Mouse (Mus musculus): Measurements from ENCODE around the gene Spdef. TPM values are rescaled to one million over a fixed set of nuclear protein-coding genes. Genes with fewer than 3 reads are reported as not detected.

The Spdef gene
- total RNA-seq, 1 experiment from 2014 or later, result not detected

DNA sequence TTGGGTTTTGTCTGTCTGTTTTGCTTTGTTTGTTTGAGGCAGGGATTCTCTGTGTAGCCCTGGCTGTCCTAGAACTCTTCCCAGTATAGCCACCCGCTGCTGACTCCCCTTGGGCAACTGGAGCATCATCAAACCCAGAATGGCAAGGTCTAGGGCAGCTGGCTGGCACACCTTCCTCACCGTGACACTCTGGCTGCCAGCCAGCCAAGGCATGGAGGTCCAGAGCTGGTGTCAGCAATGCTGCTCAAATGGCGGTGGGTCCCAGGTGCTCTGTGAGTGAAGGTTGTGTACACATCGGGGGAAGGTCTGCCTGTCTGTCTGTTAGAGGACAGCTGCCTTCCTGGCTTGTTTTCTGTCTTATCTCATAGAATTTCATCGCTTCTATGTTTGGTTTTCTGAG lies 3.4 kb upstream of the Spdef start:
- ATAC-seq (replicated peaks; ENCODE audit: insufficient number of reproducible peaks, low FRiP score, low TSS enrichment, poor library complexity, severe bottlenecking), result no peak

DNA sequence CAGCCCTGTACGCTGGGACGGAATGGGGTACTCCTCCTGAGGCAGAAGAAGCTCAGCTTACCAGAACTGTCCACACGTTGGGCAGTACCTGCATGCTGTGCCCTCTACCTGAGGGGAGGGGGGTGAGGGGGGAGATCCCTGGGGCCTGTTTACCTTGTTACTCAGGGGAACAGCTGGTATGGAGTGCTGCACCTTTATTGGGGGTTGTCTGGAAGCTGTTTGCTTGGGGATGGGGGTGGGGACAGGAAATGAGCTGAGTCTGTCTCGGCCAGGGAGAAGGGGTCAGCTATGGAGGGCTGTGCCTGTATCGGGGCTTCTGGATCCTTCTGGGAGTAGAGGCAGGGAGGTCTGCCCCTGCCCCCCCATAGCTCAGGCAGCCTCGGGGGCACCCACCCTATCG lies 2.2 kb downstream of the Spdef start:
- no peak for ATAC-seq (replicated peaks; ENCODE audit: insufficient number of reproducible peaks, low FRiP score, low TSS enrichment, poor library complexity, severe bottlenecking)

DNA sequence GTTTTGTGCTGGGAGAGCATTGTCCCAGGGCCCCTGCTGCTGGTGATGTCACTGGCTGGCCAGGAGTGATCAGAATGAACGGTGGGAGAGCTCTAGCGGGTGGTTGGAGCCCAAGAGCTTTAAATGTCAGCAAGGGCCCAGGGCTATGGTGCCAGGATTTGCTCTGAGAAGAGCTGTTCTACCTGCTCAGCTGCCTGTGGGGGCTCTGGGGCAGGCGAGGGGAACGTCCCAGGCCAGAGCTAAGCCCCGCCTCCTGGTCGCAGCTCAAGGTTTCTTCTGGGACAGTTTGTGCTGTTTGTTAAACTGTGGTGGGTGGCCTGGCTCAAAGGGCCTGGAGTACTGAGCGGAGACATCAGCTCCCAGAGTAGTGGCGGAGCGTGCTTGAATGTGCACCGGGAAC lies 3.3 kb downstream of the Spdef start:
- ATAC-seq (replicated peaks; ENCODE audit: insufficient number of reproducible peaks, low FRiP score, low TSS enrichment, poor library complexity, severe bottlenecking), result no peak

DNA sequence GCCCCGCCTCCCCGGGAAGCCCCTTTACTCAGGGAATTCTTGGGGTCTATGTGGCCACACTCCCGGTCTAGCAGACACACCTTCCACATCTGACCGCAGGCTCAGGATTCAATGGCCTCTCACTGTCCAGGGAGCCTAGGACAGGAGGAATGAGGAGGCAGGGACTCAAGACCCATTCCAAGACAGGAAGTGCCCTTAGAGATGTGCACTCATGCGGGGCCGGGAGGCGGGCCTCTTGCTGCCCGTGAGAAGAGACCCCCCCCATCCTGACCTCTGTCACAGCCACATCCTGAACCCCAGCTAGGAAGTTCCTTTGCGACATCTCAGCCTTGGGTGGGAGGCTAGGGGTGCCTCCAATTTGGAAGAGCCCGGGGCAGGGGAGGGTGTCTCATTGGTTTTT lies 3.7 kb downstream of the Spdef start:
- ATAC-seq (replicated peaks; ENCODE audit: insufficient number of reproducible peaks, low FRiP score, low TSS enrichment, poor library complexity, severe bottlenecking), result no peak

DNA sequence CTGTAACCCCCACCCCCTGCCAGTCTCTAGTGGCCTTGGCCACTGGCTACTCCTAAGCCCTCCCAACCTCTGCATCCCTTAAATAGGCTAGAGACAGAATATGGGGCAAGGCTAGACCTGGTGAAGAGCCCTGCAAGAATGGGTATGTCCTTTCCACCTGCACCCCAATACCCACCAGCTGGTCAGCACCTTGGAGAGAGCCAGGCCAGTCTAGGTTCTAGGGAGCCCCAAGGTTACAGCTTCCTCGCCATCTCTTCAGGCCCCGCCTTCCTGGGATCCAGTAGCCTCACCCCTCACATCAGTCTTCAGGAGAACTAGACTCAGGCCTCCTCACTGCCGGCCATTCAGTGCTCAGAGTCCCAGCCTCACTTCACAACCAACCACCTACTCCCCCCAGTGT lies 4.4 kb downstream of the Spdef start:
- no peak for ATAC-seq (replicated peaks; ENCODE audit: insufficient number of reproducible peaks, low FRiP score, low TSS enrichment, poor library complexity, severe bottlenecking)

DNA sequence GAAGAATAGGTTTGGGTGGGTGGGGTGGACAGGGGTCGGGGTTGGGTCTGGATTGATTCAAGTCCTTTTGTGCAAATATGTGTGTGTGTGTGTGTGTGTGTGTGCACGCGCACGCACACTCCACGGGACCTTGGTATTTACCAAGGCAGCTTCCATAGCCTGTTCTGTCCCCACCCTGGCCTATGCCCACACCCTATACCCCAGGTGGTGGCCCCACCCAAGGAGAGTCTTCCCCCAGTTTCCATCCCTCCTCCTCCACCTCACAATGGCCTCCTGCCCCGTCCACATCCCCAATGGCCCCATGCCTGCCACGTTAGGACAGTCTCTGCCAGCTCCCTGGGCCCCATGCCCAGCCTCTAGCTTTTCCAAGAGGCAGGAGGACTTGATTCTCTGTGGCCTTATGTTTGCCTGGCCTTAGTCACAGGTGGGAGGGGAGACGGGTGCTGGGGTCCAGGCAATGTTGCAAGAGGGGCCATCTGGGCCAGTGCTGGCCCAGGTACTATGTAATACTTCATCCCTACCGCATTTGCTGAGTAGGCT lies 7.6 kb downstream of the Spdef start:
- ATAC-seq (replicated peaks; ENCODE audit: insufficient number of reproducible peaks, low FRiP score, low TSS enrichment, poor library complexity, severe bottlenecking), result no peak

DNA sequence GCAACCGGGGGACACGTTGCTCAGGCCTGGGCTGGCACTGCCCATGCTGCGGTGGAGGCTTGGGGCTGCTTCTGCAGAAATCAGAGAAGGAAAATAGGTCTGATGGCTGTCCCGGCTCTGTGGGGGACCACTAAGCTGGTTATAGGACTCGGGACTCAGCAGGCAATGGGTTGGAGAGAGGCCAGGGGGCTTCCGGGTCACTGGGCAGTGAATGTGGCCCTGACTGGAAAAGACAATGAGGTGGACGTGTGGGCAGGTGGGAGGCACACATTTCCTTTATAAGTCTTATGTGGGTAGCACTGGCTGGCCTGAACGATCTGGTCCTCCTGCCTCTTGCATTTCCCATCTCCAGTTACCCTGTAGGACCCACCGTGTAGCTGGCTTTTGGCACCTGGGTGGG lies 8.4 kb downstream of the Spdef start:
- ATAC-seq (replicated peaks; ENCODE audit: insufficient number of reproducible peaks, low FRiP score, low TSS enrichment, poor library complexity, severe bottlenecking), result no peak

DNA sequence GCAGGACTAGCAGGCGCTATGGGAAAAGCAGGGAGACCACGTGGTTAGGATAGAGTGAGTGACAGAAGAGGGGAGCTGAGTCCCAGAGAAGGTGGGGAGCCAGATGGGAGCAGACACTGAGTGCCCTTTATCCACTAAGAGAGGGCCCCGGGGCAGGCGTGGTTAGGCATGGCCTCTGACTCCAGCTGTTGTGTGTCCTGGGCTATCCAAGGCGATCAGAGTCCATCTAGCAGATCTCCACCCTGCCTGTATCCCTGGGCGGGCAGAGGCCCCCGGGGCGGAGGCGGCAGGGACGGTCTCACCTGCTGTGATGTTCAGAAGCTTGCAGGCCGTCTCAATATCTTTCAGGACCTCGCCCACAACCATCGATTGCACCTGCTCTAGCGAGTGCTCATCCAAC lies 9.1 kb downstream of the Spdef start:
- ATAC-seq (replicated peaks; ENCODE audit: insufficient number of reproducible peaks, low FRiP score, low TSS enrichment, poor library complexity, severe bottlenecking), result no peak

DNA sequence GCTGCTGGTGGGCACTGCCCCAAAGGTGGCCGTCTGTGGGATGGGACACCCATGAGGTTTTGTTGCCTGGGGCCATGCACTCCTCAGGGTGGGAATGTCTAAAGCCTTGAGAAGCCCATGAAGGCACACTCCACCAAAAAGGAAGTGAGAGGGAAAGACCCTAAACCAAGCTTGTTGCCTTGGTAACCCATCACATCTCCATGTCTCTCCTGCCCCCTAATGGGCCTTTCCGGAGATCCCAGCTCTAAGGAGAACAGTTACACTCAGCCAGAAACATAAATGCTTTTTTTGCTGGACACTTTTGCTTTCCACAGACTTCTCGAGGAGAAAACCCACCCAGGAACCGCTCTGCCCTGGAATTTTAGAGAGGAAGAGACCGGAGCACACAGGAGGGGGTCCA lies 10.5 kb downstream of the Spdef start:
- ATAC-seq (replicated peaks; ENCODE audit: insufficient number of reproducible peaks, low FRiP score, low TSS enrichment, poor library complexity, severe bottlenecking), result no peak

DNA sequence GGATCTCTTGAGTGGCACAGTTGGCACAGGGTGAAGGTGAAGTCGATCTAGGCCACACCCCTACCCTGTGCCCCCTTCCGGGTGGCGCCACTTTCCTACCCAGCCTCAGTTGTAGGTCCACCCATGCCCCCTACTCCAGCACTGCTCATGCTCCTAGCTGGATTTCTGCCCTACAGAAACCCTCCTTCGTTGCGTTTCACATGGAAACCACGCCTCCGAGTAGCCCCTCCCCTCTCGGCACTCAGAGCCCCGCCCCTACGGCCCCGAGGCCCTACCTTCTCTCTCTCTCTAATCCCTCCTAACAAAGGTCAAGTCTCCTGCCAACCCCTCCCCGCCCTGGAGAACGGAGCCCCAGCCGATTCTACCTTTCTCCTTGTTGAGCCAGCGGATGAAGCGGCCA lies 12.0 kb downstream of the Spdef start:
- no peak for ATAC-seq (replicated peaks; ENCODE audit: insufficient number of reproducible peaks, low FRiP score, low TSS enrichment, poor library complexity, severe bottlenecking)

DNA sequence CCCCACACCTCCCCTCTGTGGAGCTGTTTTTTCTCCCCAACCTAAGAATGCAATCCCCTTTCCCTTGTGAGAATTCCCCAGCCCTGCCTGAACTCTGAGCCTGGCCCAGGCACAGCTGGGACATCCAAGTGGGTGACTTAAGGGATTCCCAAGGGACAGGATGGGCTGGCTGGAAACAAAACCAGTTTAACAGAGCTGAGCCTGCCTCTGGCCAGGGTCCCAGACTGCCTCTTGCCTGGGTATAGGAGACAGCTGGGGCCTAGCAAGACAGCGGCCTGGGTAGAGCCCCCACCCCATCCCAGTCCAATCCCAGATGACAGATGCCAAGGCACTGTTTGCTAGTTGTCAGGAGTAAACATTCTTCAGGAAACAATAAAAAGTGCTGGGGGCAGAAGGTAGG lies 15.9 kb downstream of the Spdef start:
- ATAC-seq (replicated peaks; ENCODE audit: insufficient number of reproducible peaks, low FRiP score, low TSS enrichment, poor library complexity, severe bottlenecking), result no peak

DNA sequence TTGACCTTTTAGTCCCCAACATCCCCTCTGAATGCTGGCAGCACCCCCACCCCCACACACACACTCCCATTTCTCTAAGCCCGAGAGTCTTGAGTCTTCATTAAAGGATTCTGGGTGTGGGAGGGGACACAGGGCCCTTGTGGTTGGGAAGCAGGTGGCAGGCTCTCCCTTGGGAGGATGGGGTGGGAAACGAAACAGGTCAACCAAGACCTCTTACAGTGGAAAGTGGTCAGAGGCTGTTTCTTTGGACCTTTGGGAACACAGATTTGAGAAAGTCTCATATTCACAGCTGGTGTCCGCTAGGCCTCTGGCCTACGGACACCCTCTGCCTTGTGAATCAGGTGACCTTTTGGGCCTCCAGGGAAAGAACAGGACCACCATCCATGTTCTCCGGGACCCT lies 19.1 kb downstream of the Spdef start:
- ATAC-seq (replicated peaks; ENCODE audit: insufficient number of reproducible peaks, low FRiP score, low TSS enrichment, poor library complexity, severe bottlenecking), result no peak

DNA sequence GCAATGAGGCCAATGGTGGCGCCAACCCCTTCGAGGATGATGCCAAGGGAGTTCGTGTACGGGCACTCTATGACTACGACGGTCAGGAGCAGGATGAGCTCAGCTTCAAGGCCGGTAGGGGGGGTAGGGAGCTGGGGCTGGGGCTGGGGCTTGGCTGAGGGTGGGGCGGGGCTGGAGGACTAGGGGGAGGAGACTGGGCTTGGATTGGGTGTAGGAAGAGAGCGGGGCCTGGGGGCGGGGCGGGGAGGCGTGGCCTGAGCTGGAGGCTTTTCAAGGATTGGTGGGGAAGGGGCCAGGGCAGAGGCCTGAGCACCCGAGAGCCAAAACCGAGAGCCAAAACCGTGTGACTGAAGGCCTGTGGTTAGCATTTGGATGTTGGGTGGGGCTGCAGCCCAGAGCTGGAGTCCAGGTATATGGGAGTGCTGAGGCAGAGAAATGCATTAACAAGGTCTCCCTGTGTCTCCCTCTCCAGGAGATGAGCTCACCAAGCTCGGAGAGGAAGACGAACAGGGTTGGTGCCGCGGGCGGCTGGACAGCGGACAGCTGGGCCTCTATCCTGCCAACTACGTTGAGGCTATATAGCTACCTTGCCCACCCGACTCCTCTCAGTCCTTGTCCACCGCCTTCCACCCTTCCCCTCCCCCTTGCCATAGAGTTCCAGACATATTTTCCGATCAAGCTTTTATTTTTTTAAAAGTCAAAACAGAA lies 20.6 kb downstream of the Spdef start:
- ATAC-seq (replicated peaks; ENCODE audit: insufficient number of reproducible peaks, low FRiP score, low TSS enrichment, poor library complexity, severe bottlenecking), result no peak

DNA sequence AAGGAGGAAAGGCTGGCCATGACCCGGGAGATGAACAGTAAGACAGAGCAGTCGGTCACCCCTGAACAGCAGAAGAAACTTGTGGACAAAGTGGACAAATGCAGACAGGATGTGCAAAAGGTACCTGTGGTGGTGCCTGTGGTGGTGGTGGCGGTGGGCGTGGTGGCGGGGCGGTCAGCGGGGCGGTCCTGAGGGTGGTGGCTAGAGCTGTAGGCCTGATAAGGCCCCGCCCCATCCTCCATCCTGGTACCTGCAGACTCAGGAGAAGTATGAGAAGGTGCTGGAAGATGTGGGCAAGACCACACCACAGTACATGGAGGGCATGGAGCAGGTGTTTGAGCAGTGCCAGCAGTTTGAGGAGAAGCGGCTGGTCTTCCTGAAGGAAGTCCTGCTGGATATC lies 23.1 kb downstream of the Spdef start:
- no peak for ATAC-seq (replicated peaks; ENCODE audit: insufficient number of reproducible peaks, low FRiP score, low TSS enrichment, poor library complexity, severe bottlenecking)

DNA sequence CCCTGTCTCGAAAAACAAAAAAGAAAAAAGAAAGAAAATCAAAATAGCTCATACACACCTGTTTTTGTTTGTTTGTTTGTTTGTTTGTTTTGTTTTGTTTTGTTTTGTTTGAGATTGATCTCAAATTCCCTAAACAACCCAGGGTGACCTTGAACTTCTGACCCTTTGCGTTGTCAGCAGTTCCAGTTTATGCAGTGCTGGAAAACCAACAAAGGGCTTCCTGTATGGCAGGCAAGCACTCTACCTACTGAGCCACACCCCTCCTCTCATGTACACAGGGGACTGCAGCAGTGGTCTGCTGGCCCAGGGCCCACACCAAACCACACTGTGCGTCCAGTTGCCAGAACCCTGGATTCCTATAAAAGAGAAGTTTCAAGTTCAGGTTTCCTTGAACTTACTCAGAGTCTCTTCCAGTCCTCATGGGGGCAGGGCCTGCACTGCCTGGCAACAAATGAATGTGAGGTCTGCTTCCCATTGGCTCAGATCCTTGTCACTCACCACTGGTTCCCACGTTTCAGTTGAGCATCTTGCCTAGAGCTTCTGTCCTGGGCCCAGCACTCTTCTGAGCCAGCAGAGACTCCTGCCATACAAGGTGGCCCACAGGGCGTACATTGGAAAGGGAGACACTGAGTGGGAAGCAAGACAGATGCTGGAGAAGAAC lies 24.7 kb downstream of the Spdef start:
- ATAC-seq (replicated peaks; ENCODE audit: insufficient number of reproducible peaks, low FRiP score, low TSS enrichment, poor library complexity, severe bottlenecking), result no peak

DNA sequence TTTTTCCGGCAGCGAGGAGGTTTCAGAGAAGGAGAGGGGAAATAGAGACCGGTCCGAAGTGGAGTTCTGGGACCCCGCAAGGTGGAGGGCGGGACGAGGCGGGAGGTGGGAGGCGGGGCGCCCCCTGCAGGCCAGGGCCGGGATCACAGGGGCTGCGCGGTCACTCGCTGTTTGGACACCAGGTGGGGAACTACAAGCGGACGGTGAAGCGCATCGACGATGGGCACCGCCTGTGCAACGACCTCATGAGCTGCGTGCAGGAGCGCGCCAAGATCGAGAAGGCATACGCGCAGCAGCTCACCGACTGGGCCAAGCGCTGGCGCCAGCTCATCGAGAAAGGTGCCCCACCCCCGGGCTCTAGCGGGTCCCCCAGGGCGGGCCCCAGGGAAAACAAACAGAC lies 26.2 kb downstream of the Spdef start:
- ATAC-seq (replicated peaks; ENCODE audit: insufficient number of reproducible peaks, low FRiP score, low TSS enrichment, poor library complexity, severe bottlenecking), result 0 out of 2 replicates have a peak, but pooled peaks have one; percentile 38

DNA sequence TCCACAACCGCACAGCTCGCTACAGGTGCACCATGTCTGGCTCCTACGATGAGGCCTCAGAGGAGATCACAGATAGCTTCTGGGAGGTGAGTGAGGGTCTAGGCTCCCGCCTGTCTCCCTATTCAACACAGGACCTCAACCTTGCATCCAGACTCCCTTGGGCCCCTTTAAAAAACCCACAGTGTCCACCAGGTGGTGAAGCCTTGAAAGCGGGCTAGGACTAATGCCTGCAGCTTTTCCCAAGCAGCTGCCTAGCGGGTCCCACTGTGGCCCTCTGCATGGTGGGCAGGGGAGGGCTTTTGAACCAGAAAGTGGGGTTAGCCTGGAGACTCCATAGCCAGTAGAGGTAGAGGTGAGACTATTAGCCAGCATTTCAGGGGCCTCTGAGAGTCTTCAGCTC lies 26.9 kb downstream of the Spdef start:
- ATAC-seq (replicated peaks; ENCODE audit: insufficient number of reproducible peaks, low FRiP score, low TSS enrichment, poor library complexity, severe bottlenecking), result no peak

DNA sequence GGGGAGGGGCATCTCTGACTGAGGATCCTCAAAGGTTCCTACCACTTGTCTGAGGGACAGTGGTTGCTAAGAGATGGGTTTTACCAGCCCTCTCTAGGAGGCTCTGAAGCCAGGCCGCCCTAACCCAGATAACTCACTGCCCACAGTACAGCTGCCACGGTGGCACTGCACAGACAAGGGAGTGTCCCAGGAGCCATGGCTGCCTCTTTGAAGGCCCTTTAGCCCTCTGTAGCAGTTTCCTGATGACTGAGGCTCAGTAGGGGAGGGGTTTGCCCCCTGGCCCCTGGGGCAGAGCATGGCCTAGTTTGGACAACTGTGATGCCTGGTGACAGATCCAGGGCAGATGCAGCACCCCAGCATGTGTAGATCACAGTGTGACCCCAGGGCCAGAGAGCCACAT lies 27.9 kb downstream of the Spdef start:
- ATAC-seq (replicated peaks; ENCODE audit: insufficient number of reproducible peaks, low FRiP score, low TSS enrichment, poor library complexity, severe bottlenecking), result no peak

DNA sequence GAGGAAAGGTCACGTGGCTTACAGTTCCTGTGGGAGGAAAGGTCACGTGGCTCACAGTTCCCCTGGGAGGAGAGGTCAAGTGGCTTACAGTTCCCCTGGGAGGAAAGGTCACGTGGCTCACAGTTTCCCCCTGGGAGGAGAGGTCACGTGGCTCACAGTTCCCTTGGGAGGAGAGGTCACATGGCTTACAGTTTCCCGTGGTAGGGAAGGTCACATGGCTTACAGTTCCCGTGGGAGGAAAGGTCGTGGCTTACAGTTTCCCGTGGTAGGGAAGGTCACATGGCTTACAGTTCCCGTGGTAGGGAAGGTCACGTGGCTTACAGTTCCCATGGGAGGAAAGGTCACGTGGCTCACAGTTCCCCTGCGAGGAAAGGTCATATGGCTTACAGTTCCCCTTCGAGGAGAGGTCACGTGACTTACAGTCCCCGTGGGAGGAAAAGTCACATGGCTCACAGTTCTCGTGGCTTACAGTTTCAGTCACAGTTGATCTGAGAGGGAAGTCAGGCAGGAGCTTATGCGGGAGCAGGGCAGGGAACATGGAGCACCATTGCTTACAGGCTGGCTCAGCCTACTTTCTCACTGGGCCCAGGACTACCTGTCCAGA lies 29.0 kb downstream of the Spdef start:
- peak; percentile 50; the same call in 1 of the 2 replicates for ATAC-seq (replicated peaks; ENCODE audit: insufficient number of reproducible peaks, low FRiP score, low TSS enrichment, poor library complexity, severe bottlenecking)
